Mouse (Mus musculus): ENCODE data around the gene Cfap73.

DNA sequence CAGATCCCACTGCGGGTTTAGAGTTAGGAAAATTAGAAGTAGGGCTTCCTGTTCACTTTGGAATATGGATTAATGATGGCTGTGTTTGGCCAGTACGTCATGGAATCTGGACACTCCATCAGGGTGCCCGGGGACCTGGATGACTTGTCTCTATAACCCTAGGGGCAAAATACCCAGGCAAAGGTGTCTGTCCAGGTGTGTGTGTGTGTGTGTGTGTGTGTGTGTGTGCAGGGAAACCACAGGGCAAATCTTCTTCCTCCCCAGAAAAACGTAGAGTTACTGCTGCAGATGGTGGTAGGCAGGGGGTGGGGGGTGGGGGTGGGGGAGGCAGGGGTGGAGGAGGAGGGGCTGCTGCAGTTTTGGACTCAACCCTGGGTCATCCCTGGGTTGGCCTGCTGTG, 13.3 kb upstream of the Cfap73 start:
- TF ChIP-seq CTCF (IDR thresholded peaks at IDR 0.05; ENCODE audit: low read depth) = no peak
- TF ChIP-seq EP300 (IDR thresholded peaks at IDR 0.05; ENCODE audit: low read depth) = no peak

All from liver, embryonic 14.5 days (tissue).